Mouse (Mus musculus) CD4-positive naive resting alpha-beta T cell, adult 57 days (primary cell): Measurements from ENCODE around the gene Osgepl1. TPM values are rescaled to one million over a fixed set of nuclear protein-coding genes. Genes with fewer than 3 reads are reported as not detected.

Experiments used
- total RNA-seq: library from RNA; stranded (reverse); gene quantifications from one replicate; pipeline ENCODE4 v1.2.4, GENCODE M21; 2023

Gene Osgepl1
- 9.8 TPM for total RNA-seq

GRCm38 (mm10) chr1:53312989-53313967, at the start of gene Osgepl1:
Osgepl1 (plus strand) TSS chr1:53313624.

GRCm38 (mm10) chr1:53296581-53297383, 16.6 kb upstream of the Osgepl1 start, which contains the start of the genes Pms1, Ormdl1 and Gm28778:
Pms1 (minus strand) TSS chr1:53297018.
Ormdl1 (plus strand) TSS chr1:53297095.
Gm28778 (plus strand) TSS chr1:53297111.

GRCm38 (mm10) chr1:53352327-53353261, 39.2 kb downstream of the Osgepl1 start, which contains the start of the genes Asdurf, Gm28551 and Asnsd1:
Asdurf (minus strand) TSS chr1:53352619.
Gm28551 (minus strand) TSS chr1:53352667.
Asnsd1 (minus strand) TSS chr1:53352752.

Other genes with a start within 250 kb of the Osgepl1 start
- gene 1700019A02Rik, start 126.0 kb upstream of the Osgepl1 start, total RNA-seq = not detected
- 19.9 TPM for gene Pms1, start 16.6 kb upstream of the Osgepl1 start, total RNA-seq
- gene Ormdl1, start 16.5 kb upstream of the Osgepl1 start, total RNA-seq = 17.8 TPM
- not detected for gene Gm28778, start 16.5 kb upstream of the Osgepl1 start, total RNA-seq
- not detected for gene Asdurf, start 39.0 kb downstream of the Osgepl1 start, total RNA-seq
- gene Gm28551, start 39.0 kb downstream of the Osgepl1 start, total RNA-seq = 0.24 TPM
- 32.4 TPM for gene Asnsd1, start 39.1 kb downstream of the Osgepl1 start, total RNA-seq